Mouse (Mus musculus) neural tube, embryonic 11.5 days (tissue): ENCODE measurements around the gene Padi6. TPM values are rescaled to one million over a fixed set of nuclear protein-coding genes. Genes with fewer than 3 reads are reported as not detected.
A peak's percentile ranks its signal among the peaks of the same experiment; 100 is the strongest.

Experiments
- ATAC-seq: fragments of 200-750 bp; cut with Nextera tagmentation; 2 replicates; pipeline ENCODE4 v1.8.0; 2017; ENCODE audit warnings: moderate number of reproducible peaks, mild to moderate bottlenecking, moderate TSS enrichment, moderate library complexity; ENCODE audit not compliant: insufficient read depth, low FRiP score, low TSS enrichment
- DNase-seq: peaks from one replicate; pipeline ENCODE4 v3.0.0-alpha.2; 2015; ENCODE audit warnings: low spot score
- H3K27ac ChIP-seq: fragments of 300-500 bp; sonication (generic); 2 replicates; pipeline ENCODE4 v1.5.1; 2014; ENCODE audit warnings: low read depth, mild to moderate bottlenecking, low read length
- H3K27me3 ChIP-seq: fragments of 300-500 bp; sonication (generic); 2 replicates; pipeline ENCODE4 v1.6.1; 2014; ENCODE audit warnings: mild to moderate bottlenecking, low read length, mixed read lengths; ENCODE audit not compliant: control insufficient read depth, insufficient read depth
- H3K36me3 ChIP-seq: fragments of 300-500 bp; sonication (generic); 2 replicates; pipeline ENCODE4 v1.6.1; 2014; ENCODE audit warnings: mild to moderate bottlenecking, low read length, moderate library complexity, mixed read lengths; ENCODE audit not compliant: control insufficient read depth, insufficient read depth
- H3K4me1 ChIP-seq: fragments of 300-500 bp; sonication (generic); 2 replicates; pipeline ENCODE4 v1.6.1; 2014; ENCODE audit warnings: low read length, mixed read lengths; ENCODE audit not compliant: control insufficient read depth, insufficient read depth
- H3K4me2 ChIP-seq: fragments of 300-500 bp; sonication (generic); 2 replicates; pipeline ENCODE4 v1.6.1; 2014; ENCODE audit warnings: low read depth, mild to moderate bottlenecking, moderate library complexity
- H3K4me3 ChIP-seq: fragments of 300-500 bp; sonication (generic); 2 replicates; pipeline ENCODE4 v1.5.1; 2014; ENCODE audit warnings: low read depth, low read length
- H3K9ac ChIP-seq: fragments of 300-500 bp; sonication (generic); 2 replicates; pipeline ENCODE4 v1.6.1; 2014; ENCODE audit warnings: mild to moderate bottlenecking, low read length
- H3K9me3 ChIP-seq: fragments of 300-500 bp; sonication (generic); 2 replicates; pipeline ENCODE4 v1.6.1; 2016; ENCODE audit warnings: low read length; ENCODE audit not compliant: control insufficient read depth
- WGBS: fragments of 180-500 bp; shearing (Covaris S2); extraction: QIAGEN DNeasy Blood & Tissue Kit; methylation state at CpG from one replicate; pipeline ENCODE4 v1.1.7; 2014; 5-methylcytosine and 5-hydroxymethylcytosine counted together
- polyA plus RNA-seq: library from polyadenylated mRNA; unstranded; fragments of >200 nt; fragmentation: Nextera tagmentation; extraction: Ambion mirVana; gene quantifications from 2 replicates; pipeline ENCODE4 v1.2.1, GENCODE M21; 2014

Gene Padi6
- polyA plus RNA-seq: not detected in 2 replicates

GRCm38 (mm10) chr4:140742543-140742942, at the start of gene Padi6:
Padi6 (minus strand) TSS chr4:140742643.
- H3K4me2 ChIP-seq: no peak within 1 kb of the TSS
- no peaks in the 10 kb centered on the region for H3K27me3 ChIP-seq
- no peak within 1 kb of the TSS for H3K4me3 ChIP-seq
- H3K27ac ChIP-seq: no peak within 1 kb of the TSS
- H3K36me3 ChIP-seq: no peaks in the 10 kb centered on the region
- no peak for DNase-seq
- no peaks in the 10 kb centered on the region for H3K9me3 ChIP-seq
- no peak within 1 kb of the TSS for H3K9ac ChIP-seq
- ATAC-seq: no peak
- 87% methylated on average over 2 of the region's 2 CpGs for WGBS
- peaks cover 5% of the 10 kb centered on the region; the same call in 1 of the 2 replicates for H3K4me1 ChIP-seq

GRCm38 (mm10) chr4:140791071-140791470, 48.6 kb upstream of the Padi6 start:
- no peak for ATAC-seq
- Histone ChIP-seq H3K9me3 (no peaks in the 10 kb centered on the region), H3K27me3 (no peaks in the 10 kb centered on the region), H3K36me3 (no peaks in the 10 kb centered on the region), H3K9ac (no peak overlapping the region), H3K4me2 (no peak overlapping the region), H3K4me3 (no peak overlapping the region), H3K4me1 (no peaks in the 10 kb centered on the region), H3K27ac (no peak overlapping the region)
- WGBS: 79% methylated on average over 16 of the region's 16 CpGs
- DNase-seq: no peak

GRCm38 (mm10) chr4:140789983-140790382, 47.5 kb upstream of the Padi6 start:
- no peaks in the 10 kb centered on the region for H3K36me3 ChIP-seq
- no peak overlapping the region for H3K4me3 ChIP-seq
- DNase-seq (no peak), ATAC-seq (no peak)
- H3K4me2 ChIP-seq: no peak overlapping the region
- H3K9me3 ChIP-seq: no peaks in the 10 kb centered on the region
- no peaks in the 10 kb centered on the region for H3K4me1 ChIP-seq
- no peaks in the 10 kb centered on the region for H3K27me3 ChIP-seq
- H3K27ac ChIP-seq: no peak overlapping the region
- no peak overlapping the region for H3K9ac ChIP-seq
- WGBS: 83% methylated on average over 4 of the region's 4 CpGs

- peak; percentile 71 for DNase-seq
- no peak overlapping the region for H3K4me2 ChIP-seq
- H3K4me1 ChIP-seq: no peaks in the 10 kb centered on the region
- no peaks in the 10 kb centered on the region for H3K27me3 ChIP-seq
- no peak overlapping the region for H3K4me3 ChIP-seq
- no peak overlapping the region for H3K27ac ChIP-seq
- no peaks in the 10 kb centered on the region for H3K9me3 ChIP-seq
- no peak overlapping the region for H3K9ac ChIP-seq
- 50% methylated on average over 6 of the region's 6 CpGs for WGBS
- H3K36me3 ChIP-seq: no peaks in the 10 kb centered on the region
- ATAC-seq: no peak
These were observed 46.5 kb upstream of the Padi6 start for GRCm38 (mm10) chr4:140788983-140789382.

GRCm38 (mm10) chr4:140788264-140788663, 45.8 kb upstream of the Padi6 start:
- no peaks in the 10 kb centered on the region for H3K36me3 ChIP-seq
- WGBS: 77% methylated on average over 6 of the region's 6 CpGs
- H3K9me3 ChIP-seq: no peaks in the 10 kb centered on the region
- no peak overlapping the region for H3K9ac ChIP-seq
- no peaks in the 10 kb centered on the region for H3K4me1 ChIP-seq
- H3K27me3 ChIP-seq: no peaks in the 10 kb centered on the region
- no peak overlapping the region for H3K27ac ChIP-seq
- ATAC-seq (no peak), DNase-seq (no peak)
- H3K4me2 ChIP-seq: no peak overlapping the region
- H3K4me3 ChIP-seq: no peak overlapping the region

- Histone ChIP-seq H3K36me3 (no peaks in the 10 kb centered on the region), H3K27ac (no peak overlapping the region), H3K4me2 (no peak overlapping the region), H3K27me3 (no peaks in the 10 kb centered on the region), H3K4me3 (no peak overlapping the region), H3K9ac (no peak overlapping the region), H3K4me1 (no peaks in the 10 kb centered on the region), H3K9me3 (no peaks in the 10 kb centered on the region)
- WGBS: 73% methylated on average over 3 of the region's 4 CpGs
- ATAC-seq (no peak), DNase-seq (no peak)
These were observed 45.0 kb upstream of the Padi6 start for GRCm38 (mm10) chr4:140787414-140787813.

- H3K27ac ChIP-seq: no peak overlapping the region
- no peaks in the 10 kb centered on the region for H3K4me1 ChIP-seq
- no peaks in the 10 kb centered on the region for H3K27me3 ChIP-seq
- no peaks in the 10 kb centered on the region for H3K36me3 ChIP-seq
- no peak for ATAC-seq
- H3K4me3 ChIP-seq: no peak overlapping the region
- no peaks in the 10 kb centered on the region for H3K9me3 ChIP-seq
- no peak for DNase-seq
- WGBS: 83% methylated on average over 5 of the region's 5 CpGs
- H3K4me2 ChIP-seq: no peak overlapping the region
- no peak overlapping the region for H3K9ac ChIP-seq
These were observed 42.8 kb upstream of the Padi6 start for GRCm38 (mm10) chr4:140785217-140785616.

GRCm38 (mm10) chr4:140784292-140784945, 42.0 kb upstream of the Padi6 start:
- no peak overlapping the region for H3K9ac ChIP-seq
- 94% methylated on average over 9 of the region's 9 CpGs for WGBS
- DNase-seq: no peak
- H3K27me3 ChIP-seq: no peaks in the 10 kb centered on the region
- H3K9me3 ChIP-seq: no peaks in the 10 kb centered on the region
- no peaks in the 10 kb centered on the region for H3K36me3 ChIP-seq
- no peak overlapping the region for H3K27ac ChIP-seq
- H3K4me3 ChIP-seq: no peak overlapping the region
- no peak overlapping the region for H3K4me2 ChIP-seq
- ATAC-seq: no peak
- no peaks in the 10 kb centered on the region for H3K4me1 ChIP-seq

- Histone ChIP-seq H3K36me3 (no peaks in the 10 kb centered on the region), H3K4me3 (no peak overlapping the region), H3K9ac (no peak overlapping the region), H3K9me3 (no peaks in the 10 kb centered on the region), H3K27me3 (no peaks in the 10 kb centered on the region), H3K4me1 (no peaks in the 10 kb centered on the region), H3K4me2 (no peak overlapping the region), H3K27ac (no peak overlapping the region)
- WGBS: 90% methylated on average over 9 of the region's 9 CpGs
- DNase-seq (no peak), ATAC-seq (no peak)
These were observed 40.4 kb upstream of the Padi6 start for GRCm38 (mm10) chr4:140782821-140783220.
